Mouse (Mus musculus): Measurements from ENCODE around the gene Fbxl2. TPM values are rescaled to one million over a fixed set of nuclear protein-coding genes. Genes with fewer than 3 reads are reported as not detected.
A peak's percentile ranks its signal among the peaks of the same experiment; 100 is the strongest.

Gene Fbxl2
- polyA plus RNA-seq, 1 experiment from 2014 or later = 3.3 TPM

DNA sequence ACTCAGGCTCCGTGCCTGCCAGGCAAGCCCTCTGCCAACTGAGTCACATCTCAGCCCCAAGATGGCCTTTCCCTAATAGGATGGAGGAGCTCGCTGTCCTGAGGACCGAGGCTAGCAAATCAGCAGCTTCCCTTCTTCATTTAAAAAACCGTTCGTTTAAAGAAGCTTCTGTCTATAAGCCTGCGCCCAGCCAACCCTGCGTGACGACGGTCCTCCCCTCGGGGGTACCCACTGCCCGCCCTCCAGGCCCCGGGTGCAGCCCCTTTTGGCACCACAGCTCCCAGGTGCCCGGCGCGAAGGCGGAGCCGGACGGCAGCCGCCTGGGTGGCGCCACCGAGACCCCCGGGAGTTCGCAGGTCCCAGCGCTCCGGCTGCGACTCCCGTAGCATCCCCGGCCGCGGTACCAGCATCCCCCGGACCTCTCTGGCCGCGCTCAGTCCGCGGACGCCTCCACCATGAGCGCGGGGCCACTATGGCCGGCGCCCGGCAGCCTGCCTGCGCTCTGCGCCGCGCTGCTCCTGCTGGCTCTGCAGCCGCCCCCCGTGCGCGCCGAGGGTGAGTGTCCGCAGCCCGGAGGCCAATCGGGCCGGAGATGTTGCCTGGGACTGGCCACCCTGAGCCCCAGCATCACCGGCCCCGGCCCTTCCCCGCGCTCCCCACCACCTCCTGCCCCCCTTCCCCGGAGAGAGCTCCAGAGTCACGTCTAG lies 11.3 kb upstream of the Fbxl2 start, which contains the start of gene Susd5:
TSS of gene Susd5 (plus strand) at position 51 of the 707 bp plus-strand sequence.
- Histone ChIP-seq H3K36me3 (ENCODE audit: control insufficient read depth, insufficient read depth, low read length) (no peaks in the 10 kb centered on the region), H3K4me1 (ENCODE audit: control insufficient read depth, insufficient read depth, low read length) (no peaks in the 10 kb centered on the region), H3K27me3 (ENCODE audit: control insufficient read depth, insufficient read depth, low read length) (peaks cover 34% of the 10 kb centered on the region), H3K9me3 (ENCODE audit: control insufficient read depth, low read length) (no peaks in the 10 kb centered on the region), H3K4me3 (ENCODE audit: low read length) (peak within 1 kb of the TSS; percentile 54), H3K9ac (ENCODE audit: low read depth, low read length) (peak within 1 kb of the TSS; percentile 25; the same call in 1 of the 2 replicates), H3K4me2 (replicated peaks; ENCODE audit: low read depth, low read length) (peak within 1 kb of the TSS; percentile 87), H3K27ac (ENCODE audit: low read depth, low read length) (no peak within 1 kb of the TSS)
- peak; percentile 72 for ATAC-seq (ENCODE audit: low FRiP score, low TSS enrichment)
- WGBS = under 1% methylated on average over 58 of the region's 60 CpGs

DNA sequence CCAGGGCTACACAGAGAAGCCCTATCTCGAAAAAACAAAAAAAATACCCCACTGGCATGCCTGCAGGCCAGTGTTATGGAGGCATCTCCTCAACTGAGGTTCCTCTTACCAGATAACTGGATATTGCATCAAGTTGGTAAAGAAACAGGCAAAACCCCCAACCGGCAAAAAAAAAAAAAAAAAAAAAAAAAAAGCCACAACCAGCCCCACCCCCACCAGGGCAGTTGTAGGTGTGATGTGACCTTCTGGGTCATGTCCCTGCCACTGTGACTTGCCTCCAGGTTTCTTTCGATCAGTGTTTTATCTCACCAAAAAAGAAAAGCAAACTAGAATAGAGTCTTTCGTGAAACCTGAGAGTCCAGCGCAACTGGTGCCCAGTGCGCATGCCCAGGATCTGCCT lies 6.9 kb upstream of the Fbxl2 start:
- H3K4me1 ChIP-seq (ENCODE audit: control insufficient read depth, insufficient read depth, low read length) = no peaks in the 10 kb centered on the region
- H3K27ac ChIP-seq (ENCODE audit: low read depth, low read length) = no peak overlapping the region
- H3K4me2 ChIP-seq (replicated peaks; ENCODE audit: low read depth, low read length) = no peak overlapping the region
- no peak overlapping the region for H3K9ac ChIP-seq (ENCODE audit: low read depth, low read length)
- no peak for ATAC-seq (ENCODE audit: low FRiP score, low TSS enrichment)
- no peaks in the 10 kb centered on the region for H3K36me3 ChIP-seq (ENCODE audit: control insufficient read depth, insufficient read depth, low read length)
- 0 out of 2 replicates have a peak, but pooled peaks cover 3% of the 10 kb centered on the region for H3K9me3 ChIP-seq (ENCODE audit: control insufficient read depth, low read length)
- 67% methylated on average over 6 of the region's 6 CpGs for whole genome bisulfite sequencing
- H3K4me3 ChIP-seq (ENCODE audit: low read length) = no peak overlapping the region
- peaks cover 23% of the 10 kb centered on the region for H3K27me3 ChIP-seq (ENCODE audit: control insufficient read depth, insufficient read depth, low read length)

DNA sequence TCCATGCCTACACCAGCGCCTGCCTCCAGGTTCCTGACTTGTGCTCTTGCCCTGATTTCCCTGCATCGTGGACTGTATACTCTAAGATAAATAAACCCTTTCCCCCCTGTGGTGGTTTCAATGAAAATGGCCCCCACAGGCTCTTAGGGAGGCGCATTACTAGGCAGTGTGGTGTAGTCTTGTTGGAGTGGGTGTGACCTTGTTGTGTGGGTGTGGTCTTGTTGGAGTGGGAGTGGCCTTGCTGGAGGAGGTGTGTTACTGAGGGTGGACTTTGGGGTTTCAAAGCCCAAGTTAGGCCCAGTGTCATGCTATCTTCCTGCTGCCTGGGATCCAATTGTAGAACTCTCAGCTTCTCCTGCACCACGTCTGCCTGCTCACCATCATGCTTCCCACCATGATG lies 6.0 kb upstream of the Fbxl2 start:
- Histone ChIP-seq H3K9ac (ENCODE audit: low read depth, low read length) (no peak overlapping the region), H3K4me2 (replicated peaks; ENCODE audit: low read depth, low read length) (no peak overlapping the region), H3K4me3 (ENCODE audit: low read length) (no peak overlapping the region), H3K9me3 (ENCODE audit: control insufficient read depth, low read length) (0 out of 2 replicates have a peak, but pooled peaks cover 3% of the 10 kb centered on the region), H3K27me3 (ENCODE audit: control insufficient read depth, insufficient read depth, low read length) (peaks cover 14% of the 10 kb centered on the region), H3K4me1 (ENCODE audit: control insufficient read depth, insufficient read depth, low read length) (no peaks in the 10 kb centered on the region), H3K27ac (ENCODE audit: low read depth, low read length) (no peak overlapping the region), H3K36me3 (ENCODE audit: control insufficient read depth, insufficient read depth, low read length) (no peaks in the 10 kb centered on the region)
- 79% methylated on average over 4 of the region's 4 CpGs for WGBS
- ATAC-seq (ENCODE audit: low FRiP score, low TSS enrichment) = no peak

DNA sequence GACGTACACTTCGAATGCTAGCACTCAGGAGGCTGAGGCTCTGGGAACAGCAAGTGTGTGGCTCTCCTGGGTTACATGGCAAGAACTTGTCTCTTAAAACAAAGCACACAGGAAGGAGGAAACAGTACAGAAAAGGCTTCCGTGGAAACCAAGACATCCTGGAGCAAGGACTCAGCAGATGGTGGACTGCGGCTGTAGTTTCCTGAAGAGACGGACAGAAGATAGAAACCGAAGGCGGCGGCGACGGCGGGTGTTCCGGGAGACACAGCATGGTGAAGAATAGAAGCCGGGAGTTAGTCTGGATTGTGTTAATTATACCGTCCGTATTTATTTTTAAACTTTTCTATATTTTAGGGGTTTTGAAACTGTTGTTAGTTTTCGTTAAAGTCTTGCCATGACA lies 4.8 kb upstream of the Fbxl2 start:
- Histone ChIP-seq H3K27ac (ENCODE audit: low read depth, low read length) (no peak overlapping the region), H3K4me1 (ENCODE audit: control insufficient read depth, insufficient read depth, low read length) (no peaks in the 10 kb centered on the region), H3K9me3 (ENCODE audit: control insufficient read depth, low read length) (0 out of 2 replicates have a peak, but pooled peaks cover 3% of the 10 kb centered on the region), H3K4me2 (replicated peaks; ENCODE audit: low read depth, low read length) (no peak overlapping the region), H3K4me3 (ENCODE audit: low read length) (no peak overlapping the region), H3K9ac (ENCODE audit: low read depth, low read length) (no peak overlapping the region), H3K36me3 (ENCODE audit: control insufficient read depth, insufficient read depth, low read length) (no peaks in the 10 kb centered on the region), H3K27me3 (ENCODE audit: control insufficient read depth, insufficient read depth, low read length) (peaks cover 2% of the 10 kb centered on the region; the same call in 1 of the 2 replicates)
- WGBS = 86% methylated on average over 16 of the region's 16 CpGs
- no peak for ATAC-seq (ENCODE audit: low FRiP score, low TSS enrichment)

DNA sequence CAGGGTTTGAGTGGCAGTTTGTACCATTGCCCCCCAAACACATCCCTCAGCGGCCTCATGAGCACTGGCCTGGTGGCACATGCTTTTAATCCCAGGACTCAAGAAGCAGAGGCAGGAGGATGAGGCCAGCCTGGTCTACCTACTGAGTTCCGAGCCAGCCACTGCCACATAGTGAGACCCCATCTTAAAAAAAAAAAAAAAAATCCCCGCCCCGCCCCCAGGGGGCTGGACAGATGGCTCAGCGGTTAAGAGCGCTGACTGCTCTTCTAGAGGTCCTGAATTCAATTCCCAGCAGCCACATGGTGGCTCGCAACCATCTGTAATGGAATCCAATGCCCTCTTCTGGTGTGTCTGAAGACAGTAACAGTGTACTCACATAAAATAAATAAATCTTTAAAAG lies 4.1 kb upstream of the Fbxl2 start:
- 86% methylated on average over 7 of the region's 7 CpGs for WGBS
- Histone ChIP-seq H3K4me2 (replicated peaks; ENCODE audit: low read depth, low read length) (no peak overlapping the region), H3K4me1 (ENCODE audit: control insufficient read depth, insufficient read depth, low read length) (no peaks in the 10 kb centered on the region), H3K9ac (ENCODE audit: low read depth, low read length) (no peak overlapping the region), H3K27ac (ENCODE audit: low read depth, low read length) (no peak overlapping the region), H3K36me3 (ENCODE audit: control insufficient read depth, insufficient read depth, low read length) (no peaks in the 10 kb centered on the region), H3K27me3 (ENCODE audit: control insufficient read depth, insufficient read depth, low read length) (no peaks in the 10 kb centered on the region), H3K4me3 (ENCODE audit: low read length) (no peak overlapping the region), H3K9me3 (ENCODE audit: control insufficient read depth, low read length) (0 out of 2 replicates have a peak, but pooled peaks cover 3% of the 10 kb centered on the region)
- no peak for ATAC-seq (ENCODE audit: low FRiP score, low TSS enrichment)

DNA sequence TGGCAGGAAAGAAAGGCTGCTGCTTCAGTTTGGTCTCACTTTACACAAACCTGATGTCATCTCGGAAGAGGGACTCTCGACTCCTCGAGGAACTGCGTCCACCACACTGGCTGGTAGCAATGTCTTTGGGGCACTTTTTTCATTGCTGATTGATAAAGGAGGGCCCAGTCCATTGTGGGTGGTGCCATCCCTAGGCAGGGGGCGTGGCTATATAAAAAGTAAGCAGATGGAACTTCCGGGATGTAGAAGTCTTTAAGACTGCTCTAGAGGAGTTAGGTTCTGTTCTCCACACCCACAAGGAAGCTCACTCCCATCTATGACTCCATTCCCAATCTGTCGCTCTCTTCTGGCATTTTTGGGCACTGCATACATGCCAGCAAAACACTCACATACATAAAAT lies 685 bp upstream of the Fbxl2 start:
- H3K27ac ChIP-seq (ENCODE audit: low read depth, low read length) = no peak overlapping the region
- no peaks in the 10 kb centered on the region for H3K36me3 ChIP-seq (ENCODE audit: control insufficient read depth, insufficient read depth, low read length)
- no peak overlapping the region for H3K4me3 ChIP-seq (ENCODE audit: low read length)
- H3K4me1 ChIP-seq (ENCODE audit: control insufficient read depth, insufficient read depth, low read length) = no peaks in the 10 kb centered on the region
- H3K9ac ChIP-seq (ENCODE audit: low read depth, low read length) = no peak overlapping the region
- H3K4me2 ChIP-seq (replicated peaks; ENCODE audit: low read depth, low read length) = no peak overlapping the region
- WGBS = 93% methylated on average over 7 of the region's 7 CpGs
- H3K27me3 ChIP-seq (ENCODE audit: control insufficient read depth, insufficient read depth, low read length) = no peaks in the 10 kb centered on the region
- H3K9me3 ChIP-seq (ENCODE audit: control insufficient read depth, low read length) = 0 out of 2 replicates have a peak, but pooled peaks cover 3% of the 10 kb centered on the region
- ATAC-seq (ENCODE audit: low FRiP score, low TSS enrichment) = no peak

DNA sequence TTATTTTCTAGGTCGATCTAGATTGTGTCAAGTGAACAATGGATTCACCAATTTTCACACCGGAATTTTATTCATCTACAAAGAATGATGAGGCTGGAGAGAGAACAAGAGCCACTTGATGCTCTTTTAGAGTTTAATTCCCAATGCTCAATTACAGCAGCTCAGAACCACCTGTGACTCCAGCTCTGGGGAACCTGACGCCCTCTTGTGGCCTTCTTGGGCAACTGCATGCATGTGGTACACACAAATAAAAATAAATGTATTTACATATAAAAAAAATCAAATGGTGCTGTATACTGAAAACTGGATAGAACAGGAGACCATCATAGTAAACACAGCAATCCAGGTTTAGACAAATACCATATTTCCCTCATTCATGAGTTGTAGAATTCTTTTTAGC lies 1.5 kb downstream of the Fbxl2 start:
- Histone ChIP-seq H3K27me3 (ENCODE audit: control insufficient read depth, insufficient read depth, low read length) (no peaks in the 10 kb centered on the region), H3K27ac (ENCODE audit: low read depth, low read length) (no peak overlapping the region), H3K4me1 (ENCODE audit: control insufficient read depth, insufficient read depth, low read length) (no peaks in the 10 kb centered on the region), H3K4me3 (ENCODE audit: low read length) (no peak overlapping the region), H3K9me3 (ENCODE audit: control insufficient read depth, low read length) (0 out of 2 replicates have a peak, but pooled peaks cover 3% of the 10 kb centered on the region), H3K4me2 (replicated peaks; ENCODE audit: low read depth, low read length) (no peak overlapping the region), H3K9ac (ENCODE audit: low read depth, low read length) (no peak overlapping the region), H3K36me3 (ENCODE audit: control insufficient read depth, insufficient read depth, low read length) (no peaks in the 10 kb centered on the region)
- 65% methylated on average over 3 of the region's 3 CpGs for WGBS
- ATAC-seq (ENCODE audit: low FRiP score, low TSS enrichment) = no peak

DNA sequence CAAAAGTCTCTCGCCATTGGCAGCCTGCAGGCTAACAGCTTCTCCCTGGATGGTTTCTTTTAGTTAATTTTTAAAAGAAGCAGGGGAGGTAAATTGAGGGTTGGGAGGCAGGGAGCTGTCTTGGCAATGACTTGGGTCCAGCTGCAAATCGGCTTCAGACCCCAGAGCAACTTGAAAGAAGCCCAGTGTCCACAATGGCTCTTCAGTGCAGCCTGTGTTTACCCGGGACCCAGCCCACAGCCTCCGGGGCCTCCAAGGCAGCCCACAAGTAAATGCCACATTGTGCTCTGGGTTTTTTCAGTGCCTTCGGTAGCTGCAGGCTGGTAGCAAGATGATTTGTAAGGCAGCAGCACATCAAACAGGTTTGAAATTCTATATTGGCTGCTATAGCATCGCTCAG lies 3.5 kb downstream of the Fbxl2 start:
- Histone ChIP-seq H3K27me3 (ENCODE audit: control insufficient read depth, insufficient read depth, low read length) (no peaks in the 10 kb centered on the region), H3K27ac (ENCODE audit: low read depth, low read length) (no peak overlapping the region), H3K4me3 (ENCODE audit: low read length) (no peak overlapping the region), H3K9me3 (ENCODE audit: control insufficient read depth, low read length) (no peaks in the 10 kb centered on the region), H3K4me1 (ENCODE audit: control insufficient read depth, insufficient read depth, low read length) (no peaks in the 10 kb centered on the region), H3K36me3 (ENCODE audit: control insufficient read depth, insufficient read depth, low read length) (no peaks in the 10 kb centered on the region), H3K9ac (ENCODE audit: low read depth, low read length) (no peak overlapping the region), H3K4me2 (replicated peaks; ENCODE audit: low read depth, low read length) (no peak overlapping the region)
- WGBS = 42% methylated on average over 6 of the region's 6 CpGs
- no peak; the same call in 1 of the 2 replicates for ATAC-seq (ENCODE audit: low FRiP score, low TSS enrichment)

DNA sequence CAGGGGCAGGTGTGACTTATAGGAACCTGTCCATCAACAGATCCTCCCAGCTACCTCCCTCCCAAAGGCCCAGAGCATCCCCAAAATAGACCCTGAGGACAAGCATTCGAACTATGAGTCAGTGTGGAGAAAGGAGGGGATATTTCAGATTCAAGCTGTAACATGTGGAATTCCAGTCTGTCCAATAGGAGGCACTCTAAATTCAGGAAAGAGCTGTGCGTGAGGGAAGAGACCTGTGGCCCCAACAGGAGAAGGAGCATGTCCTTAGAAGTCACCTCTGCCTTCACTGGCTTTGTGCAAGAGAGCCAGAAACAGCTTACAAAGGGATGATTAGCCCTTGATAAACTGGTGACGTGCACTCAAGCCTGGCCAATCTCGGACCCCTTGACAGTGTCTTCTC lies 5.0 kb downstream of the Fbxl2 start:
- Histone ChIP-seq H3K9me3 (ENCODE audit: control insufficient read depth, low read length) (no peaks in the 10 kb centered on the region), H3K4me1 (ENCODE audit: control insufficient read depth, insufficient read depth, low read length) (no peaks in the 10 kb centered on the region), H3K27ac (ENCODE audit: low read depth, low read length) (no peak overlapping the region), H3K9ac (ENCODE audit: low read depth, low read length) (no peak overlapping the region), H3K36me3 (ENCODE audit: control insufficient read depth, insufficient read depth, low read length) (no peaks in the 10 kb centered on the region), H3K27me3 (ENCODE audit: control insufficient read depth, insufficient read depth, low read length) (no peaks in the 10 kb centered on the region), H3K4me3 (ENCODE audit: low read length) (no peak overlapping the region), H3K4me2 (replicated peaks; ENCODE audit: low read depth, low read length) (no peak overlapping the region)
- 81% methylated on average over 4 of the region's 4 CpGs for WGBS
- no peak for ATAC-seq (ENCODE audit: low FRiP score, low TSS enrichment)
